Mouse (Mus musculus): ENCODE measurements at regions not wholly inside any gene's neighbourhood (a gene's known extent, or its start where the extent isn't known, plus 50 kb on each side); places are given as distances from the start of the nearest gene placed in this dataset.

GRCm38 (mm10) chr1:43882576-43882975 lies 50.9 kb upstream of the Tpp2 start:
- ATAC-seq (replicated peaks; ENCODE audit: poor library complexity, severe bottlenecking), result no peak

- ATAC-seq (replicated peaks; ENCODE audit: poor library complexity, severe bottlenecking), result no peak
Measured at GRCm38 (mm10) chr1:43880396-43880795, 52.8 kb upstream of the Uxs1 start.

- peak; percentile 66 for ATAC-seq (replicated peaks; ENCODE audit: poor library complexity, severe bottlenecking)
Measured at GRCm38 (mm10) chr1:43879896-43880295, 52.3 kb upstream of the Uxs1 start.

- no peak for ATAC-seq (replicated peaks; ENCODE audit: poor library complexity, severe bottlenecking)
Measured at GRCm38 (mm10) chr1:43879163-43879562, 51.6 kb upstream of the Uxs1 start.

- no peak for ATAC-seq (replicated peaks; ENCODE audit: poor library complexity, severe bottlenecking)
Measured at GRCm38 (mm10) chr1:43878163-43878562, 50.6 kb upstream of the Uxs1 start.

- peak; percentile 56 for ATAC-seq (replicated peaks; ENCODE audit: poor library complexity, severe bottlenecking)
Measured at GRCm38 (mm10) chr1:43877704-43878103, 50.1 kb upstream of the Uxs1 start.
